Mouse (Mus musculus): ENCODE data around the gene Dync1h1.
A peak's percentile ranks its signal among the peaks of the same experiment; 100 is the strongest.
"Not testable (repeated sequence)": the region's sequence is repeated elsewhere in the genome, so short reads cannot be mapped to it uniquely, and the experiment has no call there.

Dync1h1 gene

DNA sequence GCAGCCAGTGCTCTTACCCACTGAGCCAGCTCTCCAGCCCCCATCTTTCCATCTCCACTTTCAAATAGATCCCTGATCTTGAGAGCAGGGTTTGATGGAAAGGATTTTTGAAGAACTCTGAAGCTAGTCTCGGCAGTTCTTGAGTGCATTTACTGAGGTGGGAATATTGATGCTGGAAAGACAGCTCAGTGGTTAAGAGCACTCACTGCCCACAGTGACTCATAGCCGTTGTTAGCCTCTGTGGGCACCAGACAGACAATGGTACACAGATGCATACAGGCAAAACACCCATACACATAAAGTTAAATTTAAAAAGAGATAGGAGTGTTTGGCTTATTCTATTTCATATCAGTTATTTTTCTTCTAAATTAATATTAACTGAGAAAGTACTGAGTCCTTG lies 5.4 kb downstream of the Dync1h1 start:
- no peak for DNase-seq (ENCODE audit: extremely low spot score)

DNA sequence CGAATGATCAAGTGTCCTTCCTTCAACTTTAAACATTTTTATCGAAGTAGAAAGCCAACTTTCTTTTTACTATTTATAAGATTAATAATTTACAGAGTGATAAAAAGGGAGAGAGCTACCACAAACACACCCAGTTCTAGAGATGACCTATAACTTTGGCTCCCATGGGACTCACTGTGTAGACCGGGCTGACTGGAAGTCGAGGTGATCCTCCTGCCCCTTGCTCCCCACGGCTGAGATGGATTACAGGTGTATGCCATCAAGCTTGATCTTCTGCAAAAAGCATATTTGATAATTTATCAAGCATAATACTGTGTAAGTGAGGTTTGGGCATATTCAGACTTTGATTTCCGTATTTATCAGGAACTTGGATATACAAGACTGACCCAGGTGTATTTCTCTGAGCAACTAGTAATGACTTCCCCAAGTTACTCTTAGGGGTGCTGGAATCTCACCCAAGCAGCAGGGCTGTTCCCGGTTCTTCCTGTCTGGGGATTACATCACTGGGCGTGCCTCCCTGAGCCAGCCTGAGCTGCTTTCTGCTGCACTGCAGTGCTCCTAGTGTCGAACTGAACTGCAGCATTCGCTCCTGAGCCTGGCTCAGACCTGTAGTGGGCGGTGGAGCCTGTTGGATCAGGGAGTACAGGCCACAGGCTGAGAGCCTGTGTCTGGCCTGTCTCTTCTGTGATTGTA lies 7.4 kb downstream of the Dync1h1 start:
- DNase-seq (ENCODE audit: extremely low spot score): no peak

DNA sequence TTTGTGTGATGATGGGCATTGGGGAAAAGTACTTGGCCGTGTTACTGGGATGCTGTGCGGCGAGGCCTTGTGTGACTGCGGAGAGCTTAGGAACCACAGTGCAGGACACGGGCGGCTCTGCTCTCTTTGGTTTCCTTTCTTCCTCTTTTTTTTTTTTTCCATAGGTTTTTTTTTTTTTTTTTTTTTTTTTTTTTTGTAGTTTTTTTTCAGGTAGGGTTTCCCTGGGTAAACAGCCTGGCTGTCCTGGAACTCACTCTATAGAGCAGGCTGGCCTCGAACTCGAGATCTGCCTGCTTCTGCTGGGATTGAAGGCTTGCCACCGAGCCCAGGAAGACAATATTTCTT lies 7.9 kb downstream of the Dync1h1 start:
- no peak for DNase-seq (ENCODE audit: extremely low spot score)

DNA sequence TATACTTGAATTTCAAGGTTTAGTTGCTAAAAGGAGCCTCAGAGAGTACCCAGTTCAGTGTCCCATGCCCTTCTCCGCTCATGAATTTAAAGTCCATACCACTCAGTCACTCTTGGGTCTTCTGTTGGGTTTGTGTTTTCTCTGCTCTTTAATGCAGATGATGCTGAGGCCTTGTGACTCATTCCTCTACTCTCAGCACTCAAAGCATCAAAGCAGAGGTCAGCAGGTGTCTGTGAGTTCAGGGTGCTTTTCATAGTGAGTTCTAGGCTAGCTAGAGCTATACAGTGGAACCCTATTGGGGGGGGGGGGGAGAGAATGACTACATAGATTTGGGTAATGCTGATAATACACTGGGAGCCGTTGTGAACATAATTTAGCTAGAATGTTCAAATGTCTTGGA lies 9.5 kb downstream of the Dync1h1 start:
- no peak for DNase-seq (ENCODE audit: extremely low spot score)

DNA sequence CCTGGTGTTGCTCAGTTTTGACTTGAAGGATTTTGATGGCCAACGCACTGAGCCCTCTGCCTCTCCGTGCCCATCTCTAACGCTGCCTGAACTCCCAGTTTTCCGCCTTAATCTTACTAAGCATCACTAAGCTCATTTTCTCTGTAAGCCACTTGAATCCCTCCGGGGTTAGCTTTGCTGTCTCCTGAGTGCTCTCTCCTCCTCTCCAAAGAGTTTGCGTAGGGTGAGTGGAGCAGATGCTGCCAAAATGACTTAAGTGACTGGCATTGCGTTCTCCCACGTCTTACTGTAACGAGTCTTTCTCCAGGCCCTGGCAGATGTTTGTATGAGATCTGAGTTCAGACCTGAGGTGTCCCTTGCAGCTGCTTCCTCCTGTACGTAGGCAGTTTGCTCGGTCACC lies 28.8 kb downstream of the Dync1h1 start:
- no peak for DNase-seq (ENCODE audit: extremely low spot score)

DNA sequence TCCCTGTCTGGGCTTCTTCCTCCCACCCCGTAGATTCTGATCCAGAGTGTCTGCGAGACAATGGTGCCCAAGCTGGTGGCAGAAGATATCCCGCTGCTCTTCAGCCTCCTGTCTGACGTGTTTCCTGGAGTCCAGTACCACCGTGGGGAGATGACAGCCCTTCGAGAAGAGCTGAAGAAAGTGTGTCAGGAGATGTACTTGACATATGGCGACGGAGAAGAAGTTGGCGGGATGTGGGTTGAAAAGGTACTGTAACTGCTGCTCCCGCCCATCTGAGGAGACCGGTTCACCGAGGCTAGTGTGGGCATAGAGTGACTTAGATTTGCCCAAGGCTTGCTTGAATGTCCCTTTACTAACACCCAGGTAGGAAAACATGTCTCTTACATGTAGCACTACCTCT lies 35.0 kb downstream of the Dync1h1 start:
- DNase-seq (ENCODE audit: extremely low spot score): no peak

DNA sequence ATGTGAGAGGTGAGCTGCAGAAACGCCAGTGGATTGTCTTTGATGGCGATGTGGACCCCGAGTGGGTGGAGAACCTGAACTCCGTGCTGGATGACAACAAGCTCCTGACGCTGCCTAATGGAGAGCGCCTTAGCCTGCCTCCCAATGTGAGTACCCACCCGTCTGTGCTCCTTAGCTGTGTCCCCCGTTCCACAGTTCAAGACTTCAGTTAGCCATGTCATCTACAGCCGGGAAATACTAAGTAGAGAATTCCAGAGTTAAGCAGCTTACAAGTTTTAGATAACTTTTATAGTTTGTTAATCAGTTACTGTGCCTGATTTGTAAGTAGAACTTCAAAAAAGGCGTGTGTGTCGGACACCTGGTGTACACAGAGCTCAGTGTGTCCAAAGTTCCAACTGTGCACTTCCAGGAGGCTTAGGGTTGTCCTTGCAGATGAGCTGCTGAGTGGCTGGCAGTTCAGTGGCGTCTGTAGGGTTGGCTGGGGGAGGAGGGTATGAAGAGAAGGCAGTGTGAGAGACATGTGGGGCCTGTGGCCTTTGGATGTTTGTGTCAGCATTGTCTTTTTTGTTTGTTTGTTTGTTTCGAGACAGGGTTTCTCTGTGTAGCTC lies 36.4 kb downstream of the Dync1h1 start:
- no peak for DNase-seq (ENCODE audit: extremely low spot score)

DNA sequence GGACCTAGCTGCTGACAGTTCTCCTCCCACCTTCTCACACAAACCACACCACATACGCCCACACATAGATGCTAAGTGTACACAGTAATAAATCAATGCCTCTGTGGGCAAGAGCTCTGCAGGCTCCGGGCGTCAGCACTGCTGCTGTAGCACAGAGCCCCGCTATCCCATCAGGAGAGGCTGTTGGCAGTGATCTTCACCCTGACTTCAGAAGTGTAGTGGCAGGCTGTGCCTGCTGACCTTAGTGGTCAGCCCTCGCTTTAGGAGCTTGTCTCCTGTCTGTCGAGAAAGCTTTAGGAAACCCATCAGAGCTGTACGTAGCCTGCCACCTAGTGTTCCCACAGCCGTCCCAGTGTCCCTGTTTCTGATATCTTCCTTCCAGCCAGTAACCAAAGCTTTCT lies 49.0 kb downstream of the Dync1h1 start:
- DNase-seq (ENCODE audit: extremely low spot score): no peak

DNA sequence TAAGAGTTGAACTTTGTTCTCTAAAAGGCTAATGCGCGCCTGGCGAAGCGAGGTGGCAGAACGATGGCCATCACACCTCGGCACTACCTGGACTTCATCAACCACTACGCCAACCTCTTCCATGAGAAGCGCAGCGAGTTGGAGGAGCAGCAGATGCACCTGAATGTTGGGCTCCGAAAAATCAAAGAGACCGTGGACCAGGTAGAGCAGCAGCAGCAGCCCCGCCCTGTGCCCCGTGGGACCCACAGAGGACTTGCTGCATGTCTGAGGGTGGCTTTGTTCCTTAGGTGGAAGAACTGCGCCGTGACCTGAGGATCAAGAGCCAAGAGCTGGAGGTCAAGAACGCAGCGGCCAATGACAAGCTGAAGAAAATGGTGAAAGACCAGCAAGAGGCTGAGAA lies 50.2 kb downstream of the Dync1h1 start:
- DNase-seq (ENCODE audit: extremely low spot score): no peak

DNA sequence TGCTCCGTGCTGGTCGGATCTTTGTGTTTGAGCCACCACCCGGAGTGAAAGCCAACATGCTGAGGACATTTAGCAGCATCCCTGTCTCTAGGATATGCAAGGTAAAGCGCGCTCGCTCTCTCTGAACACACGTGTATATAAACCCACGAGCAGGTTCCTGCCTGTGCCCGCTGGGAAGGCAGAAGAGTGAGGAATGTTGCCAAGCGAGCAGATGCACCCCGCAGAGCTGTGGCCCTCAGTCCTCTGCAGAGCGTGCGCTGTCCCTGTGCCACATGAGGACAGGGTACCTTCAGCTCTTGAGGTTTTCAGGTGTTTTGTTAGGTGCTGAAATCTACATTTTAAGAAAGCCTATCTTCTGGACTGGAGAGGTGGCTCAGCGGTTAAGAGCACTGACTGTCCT lies 60.5 kb downstream of the Dync1h1 start:
- no peak for DNase-seq (ENCODE audit: extremely low spot score)

DNA sequence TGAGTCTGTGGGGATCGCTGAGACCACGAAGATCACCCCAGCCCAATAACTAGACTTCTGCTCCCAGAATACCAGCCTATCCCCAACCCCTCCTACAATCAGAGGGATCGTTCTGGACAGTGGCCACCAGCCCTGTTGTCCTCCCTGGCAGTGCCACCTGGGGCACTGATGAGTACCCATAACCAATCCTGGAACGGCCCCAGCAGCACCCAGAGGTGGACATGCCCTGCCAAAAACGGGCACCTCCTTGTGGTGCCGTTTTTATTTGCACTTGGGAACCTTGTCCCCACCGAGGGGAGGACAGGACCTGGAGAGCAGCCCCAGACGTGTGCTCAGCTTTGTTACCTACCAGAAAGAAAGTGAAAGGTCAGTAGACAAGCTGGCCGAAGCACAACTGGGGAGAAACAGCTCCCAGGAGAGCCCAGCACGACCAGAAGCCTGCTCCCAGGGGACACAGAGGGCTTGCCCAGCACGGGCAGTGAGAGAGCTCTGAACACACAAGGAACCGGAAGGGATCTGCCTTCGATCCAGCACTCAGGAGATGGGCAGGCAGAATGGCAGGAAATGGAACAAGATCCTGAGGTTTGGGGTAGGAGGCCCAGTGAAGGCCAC lies 66.3 kb downstream of the Dync1h1 start:
- no peak for DNase-seq (ENCODE audit: extremely low spot score)

DNA sequence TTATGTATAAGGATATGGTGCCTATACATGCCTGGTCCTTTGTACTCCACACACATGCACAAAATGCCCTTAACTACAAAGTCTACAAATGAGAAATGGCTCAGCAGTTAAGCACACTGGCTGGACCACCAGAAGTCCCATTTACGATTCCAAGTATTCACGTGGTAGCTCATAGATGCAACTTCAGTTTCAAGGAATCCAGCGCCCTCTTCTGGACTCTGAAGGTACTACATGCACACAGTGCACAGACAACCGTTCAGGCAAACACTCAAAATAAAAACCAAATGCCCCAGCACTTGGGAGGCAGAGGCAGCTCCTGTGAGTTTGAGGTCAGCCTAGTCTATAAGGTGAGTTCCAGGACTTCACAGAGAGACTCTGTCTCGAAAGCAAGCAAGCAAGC lies 73.0 kb downstream of the Dync1h1 start:
- DNase-seq (ENCODE audit: extremely low spot score): no peak

DNA sequence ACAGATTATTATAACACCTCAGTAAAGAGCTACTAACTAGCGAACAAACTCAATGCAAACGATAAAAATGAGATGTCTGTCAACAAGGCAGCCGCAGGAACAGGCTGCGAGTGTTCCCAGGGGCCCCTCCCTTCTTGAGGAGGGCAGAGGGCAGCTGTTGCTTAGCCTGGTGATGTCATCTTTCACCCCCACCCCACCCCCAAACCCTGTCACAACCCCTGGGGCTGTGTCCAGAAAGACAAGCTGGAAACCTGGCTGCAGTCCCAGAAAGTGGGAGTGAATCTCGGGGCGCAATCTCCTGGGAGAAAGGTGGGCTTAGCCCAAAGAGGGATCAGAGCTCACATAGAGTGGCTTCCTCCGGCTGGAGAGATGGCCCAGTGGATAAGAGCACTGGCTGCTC lies 79.9 kb downstream of the Dync1h1 start:
- no peak for DNase-seq (ENCODE audit: extremely low spot score)

DNA sequence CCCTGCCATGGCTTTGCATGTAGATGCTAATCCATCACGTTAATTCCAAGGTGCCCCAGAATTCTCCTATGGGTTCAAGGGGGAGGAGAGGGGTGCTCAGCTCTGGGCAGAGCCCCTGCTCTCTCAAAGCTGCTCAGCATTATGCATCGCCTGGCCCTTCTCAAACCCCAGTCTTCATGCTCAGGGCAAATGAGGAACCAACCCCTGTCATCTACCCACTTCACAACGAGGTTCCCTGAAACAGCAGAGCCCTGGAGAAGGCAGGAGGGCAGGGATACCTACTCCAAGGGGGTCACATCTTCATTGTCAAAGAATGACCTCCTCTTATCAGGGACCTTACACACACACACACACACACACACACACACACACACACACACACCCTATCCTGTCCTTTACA lies 80.6 kb downstream of the Dync1h1 start:
- DNase-seq (ENCODE audit: extremely low spot score): no peak

DNA sequence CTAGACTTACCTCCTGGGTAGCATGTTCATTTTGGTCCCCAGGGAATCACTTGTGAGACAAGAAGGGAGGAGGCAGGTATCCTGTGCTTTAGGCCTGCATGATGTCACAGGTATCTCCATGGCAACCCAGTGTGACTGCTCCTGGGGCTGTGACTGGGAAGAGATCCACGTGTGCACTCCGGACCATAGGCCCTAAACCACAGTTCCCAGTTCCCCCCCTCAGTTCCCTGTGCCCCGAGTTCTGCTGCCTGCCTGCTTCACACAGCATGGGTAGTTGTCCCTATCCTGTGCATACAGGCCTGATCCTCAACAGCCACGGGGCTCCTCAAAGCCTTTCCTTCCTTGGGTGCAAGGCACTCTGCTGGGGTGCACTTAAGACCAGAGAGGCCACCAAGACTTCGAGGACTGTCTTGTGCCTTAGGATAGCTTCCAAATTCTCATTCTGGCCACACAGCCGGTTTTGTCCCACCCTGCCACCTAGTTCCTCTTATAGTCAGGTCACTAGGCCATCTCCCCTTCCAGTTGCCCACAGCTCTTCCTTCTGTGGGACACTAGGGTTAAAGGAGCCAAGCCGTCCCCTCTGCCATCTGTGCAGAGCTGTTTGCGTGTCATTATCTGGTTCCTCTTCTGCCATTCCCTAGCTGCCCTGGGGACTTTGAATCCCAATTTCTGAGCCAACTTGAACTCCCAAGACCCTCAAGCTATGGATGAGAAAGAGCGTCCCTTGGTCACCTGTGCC lies 81.5 kb downstream of the Dync1h1 start, which contains the start of gene 1700001K19Rik:
TSS of gene 1700001K19Rik (minus strand) at position 59 of the 739 bp plus-strand sequence.
- DNase-seq (ENCODE audit: extremely low spot score): no peak

DNA sequence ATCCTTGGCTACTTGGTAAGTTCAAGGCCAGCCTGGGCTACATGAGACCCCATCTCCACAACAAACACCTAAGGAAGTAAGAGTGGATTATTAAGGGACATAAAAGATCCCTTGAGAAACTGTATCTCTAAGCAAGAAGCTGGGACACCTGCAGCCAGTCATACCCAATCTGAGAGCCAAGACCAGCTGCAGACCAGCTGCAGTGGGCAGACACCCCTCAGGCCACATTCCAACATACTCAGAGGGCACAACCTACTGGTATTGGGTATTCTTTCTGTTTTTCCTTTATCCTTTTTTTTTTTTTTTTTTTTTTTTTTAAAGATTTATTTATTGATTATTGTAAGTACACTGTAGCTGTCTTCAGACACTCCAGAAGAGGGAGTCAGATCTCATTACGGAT lies 82.3 kb downstream of the Dync1h1 start:
- no peak for DNase-seq (ENCODE audit: extremely low spot score)

DNA sequence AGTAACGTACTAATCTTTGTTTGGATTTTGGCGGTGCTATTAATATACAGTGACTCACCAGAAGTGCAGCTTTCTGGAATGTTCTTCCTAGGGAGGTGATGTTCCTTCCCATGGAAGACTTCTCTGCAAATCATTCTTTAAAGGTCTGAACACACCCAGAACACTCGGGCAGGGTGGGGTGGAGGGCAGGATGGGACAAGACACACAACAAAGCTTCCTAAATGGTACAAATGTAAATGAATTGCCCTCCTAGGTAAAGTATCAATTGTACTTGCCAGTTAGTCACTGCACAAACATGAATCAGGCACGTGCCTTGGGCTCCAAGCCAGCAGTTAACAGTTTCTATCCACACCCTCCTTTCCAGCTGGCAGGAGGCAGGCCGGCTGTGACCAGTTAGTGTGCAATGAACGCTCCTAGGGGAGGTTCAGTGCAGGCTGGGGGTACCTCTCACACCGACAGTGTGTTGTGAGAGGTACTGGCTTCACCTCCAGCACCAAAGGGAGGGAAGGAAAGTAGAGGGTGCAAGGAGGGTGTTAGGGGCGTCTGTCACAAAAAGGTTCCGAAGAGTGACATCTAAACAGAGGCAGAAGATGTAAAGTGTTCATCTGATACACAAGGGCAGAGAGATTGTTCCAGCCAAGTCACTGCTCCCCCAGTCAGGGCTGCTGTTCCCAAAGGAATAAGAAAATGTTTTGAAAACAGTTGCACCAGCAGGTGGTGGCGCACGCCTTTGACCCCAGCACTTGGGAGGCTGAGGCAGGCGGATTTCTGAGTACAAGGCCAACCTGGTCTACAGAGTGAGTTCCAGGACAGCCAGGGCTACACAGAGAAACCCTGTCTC lies 86.9 kb downstream of the Dync1h1 start:
- DNase-seq (ENCODE audit: extremely low spot score): no peak

DNA sequence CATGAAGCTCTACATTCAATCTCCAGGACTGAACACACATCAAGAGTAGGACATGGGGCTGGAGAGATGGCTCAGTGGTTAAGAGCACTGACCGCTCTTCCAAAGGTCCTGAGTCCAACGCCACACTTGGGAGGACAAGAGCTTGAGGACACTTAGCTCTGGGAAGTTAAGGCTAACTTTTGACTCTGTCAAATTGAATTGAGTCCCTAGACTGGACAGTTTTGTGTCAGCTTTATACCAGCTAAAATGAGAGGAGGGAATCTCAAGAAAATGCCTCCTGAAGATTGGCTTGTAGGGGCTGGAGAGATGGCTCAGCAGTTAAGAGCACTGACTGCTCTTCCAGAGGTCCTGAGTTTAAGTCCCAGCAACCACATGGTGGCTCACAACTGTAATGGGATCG lies 87.7 kb downstream of the Dync1h1 start:
- DNase-seq (ENCODE audit: extremely low spot score): not testable (repeated sequence)

DNA sequence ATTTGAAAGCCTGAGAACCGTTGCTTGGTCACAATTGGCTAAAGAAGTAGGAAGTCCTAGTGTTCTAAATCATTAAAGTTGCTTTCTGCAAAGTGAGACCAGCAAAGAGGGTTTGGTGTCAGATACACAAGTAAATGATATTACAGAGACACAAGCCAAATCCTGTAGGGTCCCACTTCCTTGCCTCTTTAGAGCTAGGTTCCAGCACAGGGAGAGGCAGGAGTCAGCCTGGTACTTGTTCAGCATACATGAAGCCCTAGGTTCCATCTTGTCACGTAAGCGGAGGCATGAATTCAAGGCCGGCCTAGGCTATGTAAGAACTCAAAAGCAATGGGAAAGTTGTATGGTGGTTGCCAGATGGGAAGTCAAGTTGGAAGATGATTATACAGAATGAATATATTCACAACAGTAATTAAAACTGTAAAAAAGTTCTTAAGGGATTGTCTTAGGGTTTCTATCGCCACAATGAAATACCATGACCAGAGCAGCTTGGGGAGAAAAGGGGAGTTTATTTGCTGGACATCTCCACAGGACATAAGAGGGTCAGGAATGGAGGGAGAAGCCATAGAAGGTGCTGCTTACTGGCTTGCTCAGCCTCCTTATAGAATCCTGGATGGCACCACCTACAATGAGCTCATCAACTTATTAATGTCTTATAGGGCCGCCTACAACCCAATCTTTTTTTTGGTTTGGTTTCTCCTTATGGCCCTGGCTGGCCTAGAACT lies 88.8 kb downstream of the Dync1h1 start:
- no peak for DNase-seq (ENCODE audit: extremely low spot score)

DNA sequence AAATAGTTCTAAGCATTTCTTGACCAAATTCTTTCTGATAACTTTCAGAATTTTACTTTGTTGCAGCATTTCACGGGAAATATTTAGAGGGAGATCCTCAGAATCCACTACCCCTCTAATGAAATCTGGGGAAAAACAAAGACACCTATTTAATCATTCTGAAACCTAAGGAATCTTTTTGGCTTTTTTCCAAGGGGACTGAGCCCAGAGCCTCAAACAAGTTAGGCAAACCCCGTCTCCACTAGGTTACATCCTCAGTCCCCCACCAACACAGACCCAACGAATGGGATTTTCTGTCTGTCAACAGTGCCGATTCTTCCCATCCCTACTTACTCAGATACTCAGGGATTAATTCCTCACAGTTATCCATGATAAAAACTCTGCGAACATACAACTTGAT lies 92.1 kb downstream of the Dync1h1 start:
- not testable (repeated sequence) for DNase-seq (ENCODE audit: extremely low spot score)

DNA sequence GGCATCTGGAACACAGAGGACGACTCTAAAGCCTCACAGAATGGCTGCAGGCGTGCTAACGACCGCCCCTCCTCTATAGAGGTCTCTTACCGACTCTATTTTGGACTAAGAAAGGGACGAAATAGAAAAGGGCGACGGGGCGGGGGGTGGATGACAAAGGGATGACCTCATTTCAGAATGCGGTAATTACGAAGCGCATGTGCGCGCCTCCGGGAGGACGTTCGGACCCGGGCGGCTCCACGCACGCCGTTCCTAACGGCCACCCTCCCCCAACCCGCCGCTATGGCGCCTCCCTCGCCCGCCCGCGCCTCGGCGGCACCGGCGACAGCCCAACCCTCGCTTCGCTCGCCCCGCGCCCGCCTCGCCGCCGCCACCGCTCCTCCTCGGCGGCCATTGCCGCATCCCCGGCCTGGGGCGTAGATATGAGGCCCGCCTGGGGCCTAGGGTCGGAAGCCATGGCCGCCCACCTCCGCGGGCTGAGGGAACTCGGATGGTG lies 94.5 kb downstream of the Dync1h1 start:
- DNase-seq (ENCODE audit: extremely low spot score): peak; percentile 63

All from embryo, embryonic 9.5 days (tissue).